Mouse (Mus musculus): ENCODE results near the gene Rdh5.

Rdh5 gene

DNA sequence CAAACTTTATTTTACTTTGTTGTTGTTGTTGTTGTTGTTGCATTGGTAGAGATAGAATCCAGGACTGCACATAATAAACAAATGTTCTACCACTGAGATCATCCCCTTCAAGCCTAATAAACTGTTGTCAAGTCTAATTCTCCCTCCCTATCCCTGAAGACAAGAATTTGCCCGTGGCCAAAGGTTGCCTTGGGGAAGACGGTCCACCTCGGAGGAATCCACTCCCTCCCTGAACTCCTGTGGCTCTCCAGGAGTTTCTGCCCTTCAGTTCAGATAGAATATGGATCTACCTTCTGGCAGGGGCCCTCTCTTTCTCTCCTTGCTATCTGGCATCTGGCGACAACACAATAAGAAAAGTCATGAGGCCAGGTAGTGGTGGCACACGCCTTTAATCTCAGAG lies 17.9 kb downstream of the Rdh5 start:
- no peak for DNase-seq (ENCODE audit: low read depth)

DNA sequence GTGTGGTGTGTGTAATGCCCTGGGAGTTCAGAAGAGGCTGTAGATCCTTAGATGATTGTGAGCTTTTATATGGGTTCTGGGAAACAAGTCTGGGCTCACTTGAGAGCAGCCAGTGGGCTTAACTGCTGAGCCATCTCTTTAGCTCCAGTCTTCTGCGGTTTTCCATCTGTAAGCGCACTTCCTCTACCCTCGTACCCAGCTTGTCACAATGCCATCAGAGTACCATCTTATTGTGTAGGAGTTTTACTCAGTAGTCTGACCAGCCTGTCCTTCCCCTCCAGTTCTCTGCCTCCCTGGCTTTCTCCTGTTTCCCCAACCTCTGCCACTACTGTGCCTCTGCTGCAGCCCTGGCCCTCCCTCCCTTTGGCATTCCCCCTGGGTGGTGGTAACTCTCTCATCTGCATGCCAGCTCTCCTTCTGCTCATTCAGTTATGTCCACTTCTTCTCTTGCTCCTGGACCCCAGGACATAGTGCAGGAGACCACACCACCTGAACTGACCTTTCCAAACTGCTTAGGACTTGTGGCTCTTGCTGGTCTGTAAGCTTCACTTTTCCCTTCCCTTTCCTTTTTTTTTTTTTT lies 20.2 kb downstream of the Rdh5 start:
- no peak for DNase-seq (ENCODE audit: low read depth)

DNA sequence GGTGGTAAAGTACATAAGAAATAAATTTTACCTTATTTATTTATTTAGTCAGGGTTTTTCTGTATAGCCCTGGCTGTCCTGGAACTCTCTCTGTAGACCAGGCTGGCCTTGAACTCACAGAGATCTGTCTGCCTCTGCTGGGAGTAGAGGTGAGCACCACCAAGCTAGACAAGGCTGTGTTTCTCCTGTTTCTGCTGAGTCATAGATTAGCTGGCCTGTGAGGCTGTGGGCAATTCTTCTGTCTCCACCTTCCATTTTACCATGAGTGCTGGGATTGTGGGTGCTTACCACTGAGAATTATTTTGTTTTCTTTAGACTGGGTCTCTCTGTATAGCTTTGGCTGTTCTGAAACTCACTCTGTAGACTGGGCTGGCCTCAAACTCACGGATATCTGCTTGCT lies 21.3 kb downstream of the Rdh5 start:
- no peak for DNase-seq (ENCODE audit: low read depth)

DNA sequence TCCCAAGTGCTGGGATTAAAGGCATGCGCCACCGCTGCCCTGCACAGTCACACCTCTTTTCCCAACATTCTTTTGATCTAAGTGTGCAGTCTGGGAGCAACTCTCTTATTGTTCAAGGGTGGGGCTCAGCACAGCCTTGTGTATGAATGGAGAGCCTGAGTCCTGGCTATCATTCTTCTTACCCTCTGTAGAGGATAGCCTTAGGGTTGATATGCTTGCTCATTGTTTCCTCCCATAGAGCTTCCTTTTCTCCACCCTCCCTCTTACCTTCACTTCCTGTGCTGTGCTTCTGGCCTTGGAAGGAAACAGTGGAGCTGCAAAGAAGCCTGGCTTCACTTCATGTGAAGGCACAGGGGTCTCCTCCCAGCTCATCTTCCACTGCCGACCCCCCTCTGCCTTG lies 22.0 kb downstream of the Rdh5 start, which contains the start of gene Cd63:
Cd63 (plus strand) TSS at position 292 of the 400 bp plus-strand sequence.
- no peak for DNase-seq (ENCODE audit: low read depth)

DNA sequence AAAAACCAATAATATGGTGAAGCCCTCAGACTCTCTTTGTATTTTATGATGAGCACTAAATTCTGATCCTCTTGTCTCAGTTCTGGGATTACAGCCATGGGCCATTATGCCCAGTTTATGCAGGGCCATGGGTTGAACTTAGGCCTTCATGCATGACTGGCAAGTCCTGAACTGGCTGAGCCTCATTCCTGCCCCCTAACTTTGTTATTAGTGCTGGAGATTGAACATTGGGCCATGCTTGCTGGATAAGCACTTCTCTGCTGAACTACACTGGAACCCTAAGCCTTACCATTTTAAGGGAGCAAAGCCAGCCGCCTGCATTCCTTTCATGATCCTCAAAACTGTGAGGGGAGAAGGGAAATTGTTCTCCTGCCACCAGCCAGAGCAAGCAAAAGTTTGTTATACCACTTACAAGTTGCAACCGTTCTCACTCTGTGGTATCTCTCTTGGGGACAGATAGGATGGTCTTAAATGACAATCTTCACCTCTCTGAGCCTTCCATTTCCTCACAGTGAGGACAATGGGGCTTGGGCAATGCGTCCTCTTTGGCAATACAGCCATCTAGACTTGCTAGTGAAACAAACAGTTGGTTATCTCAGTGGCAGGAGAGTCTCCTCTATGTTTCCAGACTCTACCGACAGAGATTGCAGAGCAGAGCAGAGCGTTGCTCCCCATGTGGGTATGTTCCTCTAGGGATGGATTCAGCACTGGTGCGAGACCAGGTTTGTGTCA lies 22.8 kb downstream of the Rdh5 start:
- no peak for DNase-seq (ENCODE audit: low read depth)

DNA sequence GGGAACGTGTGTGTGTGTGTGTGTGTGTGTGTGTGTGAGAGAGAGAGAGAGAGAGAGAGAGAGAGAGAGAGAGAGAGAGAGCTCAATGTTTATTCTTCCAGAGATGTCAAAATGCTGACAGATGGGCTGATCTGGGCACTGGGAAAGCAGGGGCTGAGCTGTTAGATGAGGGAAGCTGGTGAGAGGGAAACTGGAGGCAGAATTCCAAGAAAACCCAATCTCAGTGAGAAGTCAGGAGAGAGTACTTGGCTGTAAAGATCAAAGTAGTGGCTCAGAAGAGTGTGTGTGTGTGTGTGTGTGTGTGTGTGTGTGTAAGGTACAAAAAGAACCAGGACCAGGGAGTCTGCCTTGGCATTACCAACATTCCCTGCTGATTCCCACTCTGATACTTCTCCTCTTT lies 25.2 kb downstream of the Rdh5 start:
- DNase-seq (ENCODE audit: low read depth): no peak

DNA sequence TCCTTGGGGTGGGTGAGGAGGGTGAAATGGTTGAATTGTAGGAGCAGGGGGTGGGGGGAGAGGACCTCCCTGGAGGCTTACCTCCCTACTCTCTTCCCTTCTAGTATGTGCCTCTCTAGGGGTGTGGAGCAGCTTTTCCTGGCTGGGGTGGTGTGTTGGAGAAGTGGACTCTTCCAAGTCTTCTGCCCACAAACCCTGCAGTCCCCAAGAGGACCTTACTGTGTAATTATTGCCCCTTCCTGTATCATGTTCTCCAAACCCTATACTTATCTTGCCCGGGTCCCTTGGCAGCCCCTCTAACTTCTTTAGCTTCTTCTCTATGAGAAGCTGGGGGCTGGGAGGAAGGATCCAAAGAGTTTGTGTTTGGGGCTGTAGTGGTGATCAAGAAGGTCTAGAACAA lies 25.9 kb downstream of the Rdh5 start:
- no peak for DNase-seq (ENCODE audit: low read depth)

DNA sequence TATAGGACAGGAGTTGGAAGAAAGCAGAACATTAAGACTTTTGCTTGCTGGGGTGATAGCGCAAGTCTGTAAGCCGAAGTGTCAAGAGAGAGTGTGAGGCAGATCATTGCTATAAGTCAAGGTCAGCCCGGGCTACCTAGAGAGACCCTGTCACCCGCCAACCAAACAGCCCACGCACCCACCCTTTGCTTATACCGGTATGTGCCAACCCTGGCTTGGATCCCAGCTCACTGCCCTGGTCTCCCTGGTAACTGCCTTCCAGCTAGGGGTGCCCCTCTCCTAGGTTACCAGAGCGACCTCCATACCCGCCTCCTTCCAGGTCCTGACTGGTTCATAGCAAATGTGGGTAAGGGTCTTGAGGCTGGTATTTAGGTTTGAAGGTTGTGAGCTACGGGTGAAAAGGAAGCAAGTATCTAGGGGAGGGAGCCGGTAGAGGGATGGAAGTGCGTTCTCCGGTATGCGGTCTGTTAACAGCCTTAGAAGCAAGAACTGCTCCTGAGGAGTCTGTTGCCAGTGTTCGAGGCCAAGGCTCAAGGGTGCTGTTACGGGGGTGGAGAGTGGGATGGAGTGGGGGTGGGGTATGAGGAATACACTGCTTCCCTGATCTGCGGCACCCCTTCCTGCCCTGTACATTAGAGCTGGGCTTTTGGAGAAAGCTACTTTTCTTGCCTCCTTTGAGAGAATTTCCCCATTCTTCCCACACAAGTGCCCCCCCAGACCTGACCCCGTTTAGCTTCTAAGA lies 26.6 kb downstream of the Rdh5 start:
- DNase-seq (ENCODE audit: low read depth): no peak

DNA sequence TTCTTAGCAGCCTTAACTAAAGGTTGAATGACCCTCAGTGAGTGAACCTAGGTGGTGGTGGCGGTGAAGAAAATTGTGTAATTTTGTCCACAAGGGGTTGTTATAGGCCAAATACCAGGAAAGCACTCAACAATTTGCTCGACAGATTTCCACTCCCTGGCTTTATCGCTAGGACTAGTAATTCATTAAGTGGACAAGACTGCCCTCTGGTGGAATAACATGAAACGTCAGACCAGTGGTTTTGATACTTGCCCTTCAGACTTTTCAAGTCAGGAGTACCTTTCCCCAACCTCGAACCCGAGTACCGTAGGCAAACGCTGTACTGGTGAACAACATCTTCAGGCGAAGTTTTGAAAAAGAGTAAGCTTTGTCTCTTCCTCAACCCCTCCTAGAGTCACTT lies 27.3 kb downstream of the Rdh5 start:
- peak; percentile 86 for DNase-seq (ENCODE audit: low read depth)

DNA sequence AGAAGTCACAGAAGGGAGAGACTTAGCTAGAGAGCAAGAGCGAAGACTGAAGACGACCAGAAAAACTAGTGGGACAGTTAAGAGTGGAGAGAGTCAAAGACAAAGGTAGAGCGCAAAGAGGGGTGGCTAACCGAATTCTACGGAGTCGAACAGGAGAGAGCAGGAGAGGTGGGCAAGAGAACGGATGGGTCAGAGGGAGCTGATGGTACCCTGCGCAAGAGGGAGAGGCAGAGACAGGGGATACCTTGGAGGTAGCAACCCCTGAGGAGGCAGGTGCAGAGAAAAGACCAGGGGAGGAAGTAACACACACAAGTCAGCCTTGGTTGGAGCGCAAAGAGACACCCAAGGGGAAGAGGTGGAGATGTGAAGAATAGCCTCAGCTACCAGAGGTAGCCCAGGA lies 30.4 kb downstream of the Rdh5 start:
- no peak for DNase-seq (ENCODE audit: low read depth)

DNA sequence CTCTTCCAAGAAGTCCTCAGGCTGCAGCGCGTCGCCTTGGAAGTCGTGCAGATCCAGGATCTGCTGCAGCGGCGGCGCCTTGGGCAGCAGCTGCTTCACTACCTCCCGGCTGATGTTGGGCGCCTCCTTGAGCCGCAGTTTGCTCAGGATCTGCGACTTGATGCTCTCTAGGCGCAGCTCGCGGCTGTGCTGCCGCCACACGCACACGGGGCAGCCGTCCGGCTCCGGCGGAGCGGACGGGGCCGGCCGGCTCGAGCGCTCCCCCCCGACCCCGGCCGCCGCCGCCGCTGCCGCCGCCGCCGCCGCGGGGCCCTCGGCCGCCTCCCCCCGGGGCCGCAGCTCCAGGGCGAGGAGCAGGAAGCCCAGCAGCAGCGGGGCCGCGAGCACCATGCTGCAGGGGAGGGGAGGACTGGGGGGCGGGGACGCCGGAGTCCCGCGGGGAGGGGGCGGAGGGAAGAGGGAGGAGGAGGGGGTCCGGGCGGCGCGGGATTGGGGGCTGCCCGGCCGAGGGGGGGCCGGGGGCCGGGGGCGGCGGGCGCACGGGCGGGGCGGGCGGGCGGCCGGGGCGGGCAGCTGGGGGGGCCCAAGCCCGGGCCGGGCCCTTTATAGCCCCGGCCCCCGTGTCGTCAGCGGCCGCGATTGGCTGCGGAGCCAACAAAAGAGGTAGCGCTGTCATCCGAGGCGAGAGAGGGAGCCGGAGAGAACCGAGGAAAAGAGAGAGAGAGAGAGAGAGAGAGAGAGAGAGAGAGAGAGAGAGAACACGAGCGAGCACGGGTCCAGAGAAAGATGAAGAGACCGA lies 31.2 kb downstream of the Rdh5 start, which contains the start of gene Gdf11:
Gdf11 (minus strand) TSS at position 423 of the 799 bp plus-strand sequence.
- no peak for DNase-seq (ENCODE audit: low read depth)

DNA sequence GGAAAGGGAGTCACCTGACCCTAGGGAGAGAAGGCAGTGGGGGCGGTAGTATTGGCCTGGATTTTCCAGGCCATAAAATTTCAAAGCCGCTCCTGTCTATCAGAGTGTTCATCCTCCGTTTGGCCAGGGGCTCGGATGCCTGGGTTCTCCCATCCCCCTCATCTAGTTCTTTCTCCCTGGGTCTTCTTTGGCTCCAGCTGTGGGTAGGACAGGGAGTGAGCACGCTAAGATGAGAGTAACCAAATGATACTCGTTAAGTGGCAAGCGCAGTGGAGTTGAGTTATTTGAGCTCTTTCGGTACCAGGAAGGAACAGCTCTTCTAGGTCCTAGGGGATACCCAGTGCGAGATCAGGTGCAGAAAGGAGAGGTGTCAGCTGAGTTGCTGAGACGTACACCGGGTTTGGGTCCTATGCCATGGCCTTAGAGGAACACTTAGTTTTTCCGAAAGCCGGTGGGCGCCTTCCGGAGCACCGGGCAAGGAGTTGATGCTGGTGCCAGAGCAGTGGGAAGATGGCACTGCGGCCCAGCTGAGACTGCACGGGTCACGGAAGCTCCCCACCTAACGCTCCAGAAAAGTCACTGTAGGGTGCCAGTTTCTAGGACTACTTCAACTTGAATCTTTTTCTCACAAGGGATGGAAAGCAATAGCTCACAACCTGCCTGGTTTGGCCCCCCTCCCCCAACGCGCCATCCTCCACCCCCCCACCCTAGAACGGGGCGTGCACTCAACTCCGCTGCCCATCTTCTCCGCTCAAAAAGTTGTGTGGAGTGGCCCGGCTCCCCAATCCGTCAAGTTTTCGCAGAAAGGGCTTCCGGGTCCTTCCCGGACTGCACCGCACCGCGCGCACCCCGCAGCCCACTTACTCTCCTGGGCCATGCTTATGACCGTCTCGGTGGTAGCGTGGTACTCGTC lies 32.0 kb downstream of the Rdh5 start:
- no peak for DNase-seq (ENCODE audit: low read depth)

DNA sequence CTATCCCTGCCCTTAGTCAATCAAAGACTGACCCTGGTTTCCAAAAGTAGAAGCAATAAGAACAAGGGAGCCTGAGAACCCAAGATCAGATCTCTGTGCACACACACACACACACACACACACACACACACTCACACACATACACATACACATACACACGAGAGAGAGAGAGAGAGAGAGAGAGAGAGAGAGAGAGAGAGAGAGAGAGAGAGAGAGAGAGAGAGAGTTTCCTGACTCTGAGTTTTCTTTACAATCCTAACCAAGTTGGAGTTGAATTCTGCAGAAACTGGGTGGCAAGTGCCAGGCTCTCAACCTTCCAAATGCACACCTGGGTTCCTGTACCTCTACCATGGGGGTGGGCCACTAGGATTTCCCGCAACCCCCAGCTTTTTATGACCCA lies 32.8 kb downstream of the Rdh5 start:
- no peak for DNase-seq (ENCODE audit: low read depth)

DNA sequence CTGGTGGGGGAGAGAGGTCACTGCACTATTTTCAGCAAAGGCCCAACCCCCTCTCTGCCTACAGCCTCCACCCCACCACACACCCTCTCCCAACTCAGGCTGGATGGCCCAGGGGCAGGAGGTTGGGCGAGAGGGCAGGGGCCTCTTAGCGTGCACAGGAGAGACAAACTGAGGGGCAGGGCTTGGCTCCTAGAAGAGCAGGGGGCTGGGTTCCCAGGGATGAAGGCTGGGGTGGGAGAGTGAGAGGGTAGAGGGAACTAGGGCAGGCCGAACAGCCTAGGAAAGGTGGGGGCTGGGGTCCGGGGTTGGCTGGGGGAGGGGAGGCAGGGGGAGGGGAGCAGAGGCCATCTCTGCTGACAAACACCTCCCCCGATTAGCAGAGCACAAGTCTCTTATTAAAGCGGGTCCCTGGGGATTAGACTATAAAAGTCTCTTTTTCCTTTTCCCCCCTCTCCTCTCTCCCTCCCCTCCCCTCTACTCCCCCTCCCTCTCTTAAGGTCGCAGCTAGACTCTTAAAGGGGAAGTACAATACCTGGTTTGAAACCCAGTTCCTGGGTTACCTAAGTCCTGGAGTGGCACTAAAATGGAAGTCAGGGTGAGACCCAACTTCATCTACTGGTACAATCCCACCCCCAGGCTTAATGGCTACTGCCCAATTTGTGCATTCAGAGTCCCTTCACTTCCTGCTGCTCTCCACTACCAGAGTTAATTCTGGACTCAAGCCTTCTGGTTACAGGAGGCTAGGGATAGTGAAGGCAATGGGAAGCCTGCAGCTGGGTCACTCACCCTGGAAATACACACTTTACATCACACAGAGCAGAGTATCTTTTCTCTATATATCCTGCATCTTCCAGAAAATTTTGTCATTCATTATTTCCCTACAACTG lies 33.5 kb downstream of the Rdh5 start:
- DNase-seq (ENCODE audit: low read depth): no peak

DNA sequence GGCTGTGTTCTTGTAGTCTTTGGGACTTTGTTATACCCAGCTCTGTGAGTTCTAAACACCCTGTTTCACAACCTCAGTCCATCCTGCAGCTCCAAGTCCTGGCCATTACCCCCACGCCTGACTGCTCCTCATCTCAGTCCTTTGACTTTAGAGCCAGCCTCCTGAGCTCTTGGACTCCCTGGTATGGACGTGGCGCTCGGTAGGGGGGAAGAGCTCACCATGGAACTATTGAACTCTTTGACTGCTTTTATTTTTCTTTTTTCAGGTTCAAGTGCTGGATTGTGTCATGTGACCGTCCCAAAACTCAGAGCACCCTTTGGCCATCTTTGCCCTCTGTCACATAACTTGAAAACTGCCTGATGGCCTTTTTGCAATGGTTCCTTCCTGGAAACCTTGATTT lies 40.6 kb downstream of the Rdh5 start:
- DNase-seq (ENCODE audit: low read depth): no peak

DNA sequence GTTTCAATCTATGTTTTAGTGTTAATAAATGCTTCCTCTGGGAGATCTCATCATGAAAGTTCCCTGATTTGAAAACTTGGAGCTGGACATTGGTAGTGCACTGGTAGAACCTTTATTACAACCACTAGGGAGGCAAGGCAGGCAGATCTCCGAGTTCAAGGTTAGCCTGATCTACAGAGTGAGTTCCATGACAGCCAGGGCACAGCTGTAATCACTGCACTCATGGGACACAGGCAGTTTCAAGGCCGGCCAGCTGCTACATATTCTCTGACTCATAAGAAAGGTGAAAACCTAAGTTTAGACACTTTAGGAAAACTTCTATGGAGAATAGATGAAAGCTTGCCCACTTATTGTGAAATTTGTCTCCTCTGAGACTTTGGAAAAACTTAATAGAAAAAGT lies 43.9 kb downstream of the Rdh5 start:
- no peak for DNase-seq (ENCODE audit: low read depth)

DNA sequence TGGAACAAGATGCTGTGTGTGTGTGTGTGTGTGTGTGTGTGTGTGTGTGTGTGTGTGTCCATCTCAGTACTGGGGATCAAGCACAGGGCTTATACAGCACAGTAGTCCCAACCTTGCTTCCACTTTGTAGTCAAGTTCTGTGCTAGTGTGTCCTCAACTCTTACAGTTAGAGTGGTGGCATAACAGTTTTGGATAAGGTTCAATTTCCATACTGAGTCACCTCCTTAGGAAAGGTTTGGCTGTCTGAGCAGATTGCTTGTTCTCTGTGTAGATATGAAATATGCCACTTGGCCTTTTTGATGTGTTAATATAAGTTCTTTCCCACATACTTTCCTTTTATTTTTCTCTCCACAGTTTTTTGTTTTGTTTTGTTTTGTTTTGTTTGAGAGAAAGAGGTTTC lies 44.4 kb downstream of the Rdh5 start:
- DNase-seq (ENCODE audit: low read depth): no peak

DNA sequence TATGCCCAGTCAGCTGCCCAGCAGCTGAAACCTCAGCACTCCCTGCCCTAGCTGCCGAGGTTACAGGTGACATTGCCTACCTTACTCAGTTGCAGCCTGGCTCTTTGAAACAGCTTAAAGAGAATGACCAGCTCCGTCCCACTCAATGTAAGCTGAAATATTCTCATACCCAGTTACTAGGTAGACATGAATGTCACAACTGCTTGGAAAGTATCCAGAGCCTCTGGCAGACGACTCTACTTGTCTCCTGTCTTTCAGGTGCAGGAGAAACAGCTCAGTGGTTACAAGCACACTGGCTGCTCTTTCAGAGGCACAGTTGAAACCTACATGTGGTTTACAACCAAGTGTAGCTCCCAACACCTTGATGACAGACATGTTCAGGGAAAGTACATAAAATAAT lies 52.3 kb downstream of the Rdh5 start:
- DNase-seq (ENCODE audit: low read depth): no peak

DNA sequence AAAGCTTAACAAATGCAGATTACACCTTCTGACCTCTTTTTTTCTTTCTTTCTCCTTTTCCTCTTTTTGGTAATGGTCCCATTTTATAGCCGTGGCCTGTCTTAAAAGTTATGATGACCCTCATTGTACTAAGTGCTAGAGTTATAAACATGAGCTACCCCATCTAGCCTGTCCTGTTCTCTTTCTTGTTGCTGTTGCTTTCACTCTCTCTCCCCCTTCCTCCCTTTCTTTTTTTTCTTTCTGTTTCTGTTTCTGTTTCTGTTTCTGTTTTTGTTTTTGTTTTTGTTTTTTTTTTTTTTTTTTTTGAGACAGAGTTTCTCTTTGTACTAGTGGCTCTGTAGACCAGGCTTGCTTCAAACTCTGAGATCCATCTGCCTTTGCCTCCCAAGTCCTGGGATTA lies 56.2 kb downstream of the Rdh5 start:
- DNase-seq (ENCODE audit: low read depth): no peak

DNA sequence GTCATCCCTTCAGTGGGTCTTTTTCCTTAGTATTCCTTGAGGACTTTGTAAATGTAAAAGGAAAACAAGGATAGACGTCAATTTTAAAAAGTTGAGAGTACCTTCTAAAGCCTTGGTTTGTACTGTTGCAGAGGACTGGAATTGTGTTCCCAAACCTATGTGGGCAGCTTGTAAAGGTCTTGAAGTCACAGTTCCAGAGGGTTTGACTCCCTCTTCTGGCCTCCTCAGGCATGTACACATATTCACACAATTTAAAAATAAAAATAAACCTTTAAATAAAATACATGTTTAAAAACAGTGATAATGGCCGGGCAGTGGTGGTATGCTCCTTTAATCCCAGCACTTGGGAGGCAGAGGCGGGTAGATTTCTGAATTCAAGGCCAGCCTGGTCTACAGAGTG lies 56.6 kb downstream of the Rdh5 start:
- no peak for DNase-seq (ENCODE audit: low read depth)
